Mouse (Mus musculus) bone marrow macrophage, adult 2 months (primary cell): ENCODE results near the gene Gpr183.
A peak's percentile ranks its signal among the peaks of the same experiment; 100 is the strongest.

Experiments used
- CTCF ChIP-seq: IDR thresholded peaks from 2 replicates; pipeline ENCODE4 v1.5.1; 2012; ENCODE audit warnings: low read depth, mild to moderate bottlenecking, low read length, moderate library complexity
- POLR2A ChIP-seq: IDR thresholded peaks from 2 replicates; pipeline ENCODE4 v1.6.1; 2012; ENCODE audit warnings: mild to moderate bottlenecking, low read depth, low read length, borderline replicate concordance

- TF ChIP-seq POLR2A (peak; percentile 82; the same call in 1 of the 2 replicates), CTCF (no peak)
These were observed 31.8 kb upstream of the Gpr183 start for GRCm38 (mm10) chr14:121996786-121997185.
